ENCODE assay signal across 12 mouse cellular contexts in the genomic region with DNA sequence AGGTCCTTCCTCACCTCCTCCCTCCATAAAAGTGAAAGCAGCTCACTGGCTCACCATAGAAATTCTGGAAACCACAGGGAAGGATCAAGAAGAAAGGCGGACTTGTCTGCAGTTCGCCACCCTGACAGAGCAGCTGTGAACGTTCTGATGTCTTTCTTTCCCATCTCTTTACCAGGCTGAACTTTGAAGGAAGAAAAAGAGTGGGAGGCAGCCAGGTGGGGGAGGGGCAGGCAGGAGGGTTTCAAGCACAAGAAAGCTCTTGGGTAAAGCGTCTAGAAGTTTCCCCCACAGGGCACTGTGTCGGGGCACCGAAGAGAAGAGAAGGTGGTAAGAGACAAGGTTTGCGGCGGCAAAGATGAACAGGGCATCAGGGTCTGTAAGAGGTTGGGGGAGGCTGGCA. TPM values are rescaled to one million over a fixed set of nuclear protein-coding genes. Genes with fewer than 3 reads are reported as not detected.
DNase-seq lines count a peak whose midpoint lies in the region; ATAC-seq and TF ChIP-seq lines count a peak whose summit lies in the region.
"Had no signal": no experiment of that assay in that cellular context is flagged by ENCODE, and none has a peak within 500 bp of the region (broad histone marks: within the 10 kb centered on the region; RNA-seq: fewer than 3 reads in every experiment).

No protein-coding gene starts in this region.

- TF ChIP-seq CTCF in gastrocnemius, adult 2 months (IDR thresholded peaks at IDR 0.05), result no peak

- no peak for DNase-seq in gastrocnemius, adult 2 months
- DNase-seq in gastrocnemius, postnatal 25 days, result no peak
- no peak for DNase-seq in midbrain, embryonic 10.5 days (ENCODE audit: low spot score)
- DNase-seq in midbrain, embryonic 11.5 days (ENCODE audit: low spot score, missing footprints), result no peak
- peak; percentile 32 for DNase-seq in embryonic facial prominence, embryonic 10.5 days (ENCODE audit: low spot score)
- DNase-seq in limb, embryonic 14.5 days (ENCODE audit: low spot score), result no peak
- no peak for DNase-seq in MN1 (ENCODE audit: low spot score)
- DNase-seq in layer of hippocampus, adult 9-11 months, result no peak
- DNase-seq: cerebellum, adult 11-12 months; layer of hippocampus, postnatal 36 days; midbrain, embryonic 14.5 days had no signal

- H3K4me3 ChIP-seq in gastrocnemius, adult 2 months, result peak overlapping the region; percentile 33
- H3K4me3 ChIP-seq in midbrain, embryonic 10.5 days, result no peak overlapping the region; the same call in 1 of the 2 replicates
- no peak overlapping the region for H3K4me3 ChIP-seq in midbrain, embryonic 11.5 days (ENCODE audit: low read depth, low read length)
- no peak overlapping the region for H3K4me3 ChIP-seq in embryonic facial prominence, embryonic 10.5 days
- H3K4me3 ChIP-seq in limb, embryonic 14.5 days (replicated peaks; ENCODE audit: low read length), result no peak overlapping the region
- H3K4me3 ChIP-seq: liver, embryonic 12.5 days had no signal

- WGBS in midbrain, embryonic 10.5 days, result 58% methylated on average over 8 of the region's 8 CpGs
- 52% methylated on average over 8 of the region's 8 CpGs for WGBS in midbrain, embryonic 11.5 days
- 56% methylated on average over 8 of the region's 8 CpGs for WGBS in embryonic facial prominence, embryonic 10.5 days
- WGBS in limb, embryonic 14.5 days, result 34% methylated on average over 8 of the region's 8 CpGs

- H3K27me3 ChIP-seq in midbrain, embryonic 10.5 days (ENCODE audit: low read depth, poor library complexity, severe bottlenecking), result peaks cover 74% of the 10 kb centered on the region
- H3K27me3 ChIP-seq in midbrain, embryonic 11.5 days (ENCODE audit: control insufficient read depth, insufficient read depth, low read length), result no peaks in the 10 kb centered on the region
- H3K27me3 ChIP-seq in embryonic facial prominence, embryonic 10.5 days (replicated peaks; ENCODE audit: low read depth, poor library complexity, severe bottlenecking), result peaks cover 54% of the 10 kb centered on the region
- H3K27me3 ChIP-seq in limb, embryonic 14.5 days (ENCODE audit: control insufficient read depth, insufficient read depth, low read length), result no peaks in the 10 kb centered on the region

- no peak overlapping the region for H3K4me2 ChIP-seq in midbrain, embryonic 11.5 days
- H3K4me2 ChIP-seq in limb, embryonic 14.5 days (replicated peaks; ENCODE audit: low read depth, low read length, severe bottlenecking), result peak overlapping the region; percentile 24; the same call in 1 of the 2 replicates
- H3K4me2 ChIP-seq: liver, embryonic 12.5 days had no signal

- ATAC-seq in midbrain, embryonic 11.5 days (ENCODE audit: low FRiP score), result no peak
- no peak for ATAC-seq in limb, embryonic 14.5 days (ENCODE audit: low FRiP score, low read depth)
- ATAC-seq: liver, embryonic 12.5 days had no signal

- H3K36me3 ChIP-seq in midbrain, embryonic 10.5 days, result no peaks in the 10 kb centered on the region
- no peaks in the 10 kb centered on the region for H3K36me3 ChIP-seq in midbrain, embryonic 11.5 days (ENCODE audit: control insufficient read depth, insufficient read depth, low read length)
- H3K36me3 ChIP-seq in embryonic facial prominence, embryonic 10.5 days (replicated peaks), result no peaks in the 10 kb centered on the region
- no peaks in the 10 kb centered on the region for H3K36me3 ChIP-seq in limb, embryonic 14.5 days (ENCODE audit: control insufficient read depth, insufficient read depth, low read length)
- H3K36me3 ChIP-seq: liver, embryonic 12.5 days had no signal

- intact Hi-C loops in gastrocnemius, adult 2 months (cut with DNase I), result no loop called here

- H3K4me1 ChIP-seq in midbrain, embryonic 10.5 days, result peaks cover 73% of the 10 kb centered on the region
- H3K4me1 ChIP-seq in midbrain, embryonic 11.5 days (ENCODE audit: control insufficient read depth, insufficient read depth, low read length), result peaks cover 30% of the 10 kb centered on the region
- H3K4me1 ChIP-seq in embryonic facial prominence, embryonic 10.5 days, result peaks cover 59% of the 10 kb centered on the region
- peaks cover 26% of the 10 kb centered on the region for H3K4me1 ChIP-seq in limb, embryonic 14.5 days (ENCODE audit: control insufficient read depth, insufficient read depth, low read length)

- no peak overlapping the region for H3K27ac ChIP-seq in gastrocnemius, adult 2 months
- peak overlapping the region; percentile 68 for H3K27ac ChIP-seq in midbrain, embryonic 10.5 days (replicated peaks)
- H3K27ac ChIP-seq in midbrain, embryonic 11.5 days (ENCODE audit: low read depth, low read length), result no peak overlapping the region
- H3K27ac ChIP-seq in embryonic facial prominence, embryonic 10.5 days (replicated peaks), result peak overlapping the region; percentile 66; the same call in 1 of the 2 replicates
- peak overlapping the region; percentile 59; the same call in 1 of the 2 replicates for H3K27ac ChIP-seq in limb, embryonic 14.5 days (replicated peaks; ENCODE audit: low read depth, low read length)
- H3K27ac ChIP-seq: liver, embryonic 12.5 days had no signal

- TF ChIP-seq POLR2A in limb, embryonic 14.5 days (IDR thresholded peaks at IDR 0.05; ENCODE audit: borderline replicate concordance, extremely low read depth, insufficient read depth, insufficient read length), result no peak

- no peaks in the 10 kb centered on the region for H3K9me3 ChIP-seq in midbrain, embryonic 10.5 days (replicated peaks)
- H3K9me3 ChIP-seq in midbrain, embryonic 11.5 days (ENCODE audit: control insufficient read depth, low read length), result no peaks in the 10 kb centered on the region
- no peaks in the 10 kb centered on the region for H3K9me3 ChIP-seq in embryonic facial prominence, embryonic 10.5 days
- no peaks in the 10 kb centered on the region for H3K9me3 ChIP-seq in limb, embryonic 14.5 days (ENCODE audit: control insufficient read depth, low read length)
- H3K9me3 ChIP-seq: liver, embryonic 12.5 days had no signal

- H3K9ac ChIP-seq in midbrain, embryonic 11.5 days (ENCODE audit: low read length), result no peak overlapping the region
- no peak overlapping the region for H3K9ac ChIP-seq in limb, embryonic 14.5 days (ENCODE audit: low read depth, low read length, severe bottlenecking)
- H3K9ac ChIP-seq: liver, embryonic 12.5 days had no signal

RNA-seq across cellular contexts. Expression of a gene that starts 7.0 kb away (rescaled TPM):
- under 1 TPM; 0.41 to 0.98 TPM for total RNA-seq in gastrocnemius, adult 2 months (2021)
- 1 to 10 TPM in 1 of 2 experiments, under 1 TPM in 1; 0.69 to 1.3 TPM for total RNA-seq in gastrocnemius, postnatal 25 days (2021)
- 4.3 and 4.6 TPM in 2 replicates for polyA plus RNA-seq in midbrain, embryonic 10.5 days (2016; fragmentation: Nextera tagmentation; extraction: Ambion mirVana)
- 3.9 and 4.0 TPM in 2 replicates for polyA plus RNA-seq in midbrain, embryonic 11.5 days (2014; fragmentation: Nextera tagmentation; extraction: Ambion mirVana)
- 2.4 and 2.6 TPM in 2 replicates for polyA plus RNA-seq in embryonic facial prominence, embryonic 10.5 days (2016; fragmentation: Nextera tagmentation; extraction: Ambion mirVana)
- polyA plus RNA-seq in limb, embryonic 14.5 days (2012; rRNA removed), result 4.0 and 4.5 TPM in 2 replicates
- polyA plus RNA-seq in limb, embryonic 14.5 days (2014; fragmentation: Nextera tagmentation; extraction: Ambion mirVana), result 3.5 and 4.3 TPM in 2 replicates

RNA-seq across cellular contexts. Expression of a gene that starts 38.5 kb away (rescaled TPM):
- 10 to 100 TPM; 28.9 to 33.6 TPM for total RNA-seq in gastrocnemius, adult 2 months (2021)
- total RNA-seq in gastrocnemius, postnatal 25 days (2021), result 10 to 100 TPM; 24.4 to 25.5 TPM
- polyA plus RNA-seq in midbrain, embryonic 10.5 days (2016; fragmentation: Nextera tagmentation; extraction: Ambion mirVana), result 7.5 and 8.4 TPM in 2 replicates
- 12.3 and 13.5 TPM in 2 replicates for polyA plus RNA-seq in midbrain, embryonic 11.5 days (2014; fragmentation: Nextera tagmentation; extraction: Ambion mirVana)
- polyA plus RNA-seq in embryonic facial prominence, embryonic 10.5 days (2016; fragmentation: Nextera tagmentation; extraction: Ambion mirVana), result 8.4 and 8.5 TPM in 2 replicates
- 28.9 and 29.2 TPM in 2 replicates for polyA plus RNA-seq in limb, embryonic 14.5 days (2012; rRNA removed)
- 14.6 and 16.3 TPM in 2 replicates for polyA plus RNA-seq in limb, embryonic 14.5 days (2014; fragmentation: Nextera tagmentation; extraction: Ambion mirVana)

Comparison
In these comparisons a context has a peak if more than half of its experiments do, and no peak if none do; other contexts are left out.
1. H3K27ac ChIP-seq: peak in midbrain, embryonic 10.5 days (single experiment), embryonic facial prominence, embryonic 10.5 days (single experiment) and limb, embryonic 14.5 days (single experiment); none in gastrocnemius, adult 2 months (single experiment) and midbrain, embryonic 11.5 days (single experiment).